Mouse (Mus musculus) WW6 (cell line): ENCODE results near the gene Tmem202.

Experiments used
- DNase-seq: peaks from one replicate; pipeline ENCODE4 v3.0.0-alpha.2; 2013; ENCODE audit warnings: low read depth, low spot score

Tmem202 gene

GRCm38 (mm10) chr9:59539441-59540137 is at the start of gene Tmem202, which contains the start of gene Hexa:
Tmem202 (minus strand) TSS chr9:59539847.
Hexa (plus strand) TSS chr9:59539540.
- DNase-seq, result peak; percentile 70

GRCm38 (mm10) chr9:59588710-59589671 is 49.3 kb upstream of the Tmem202 start:
- no peak for DNase-seq

GRCm38 (mm10) chr9:59588252-59588651 is 48.6 kb upstream of the Tmem202 start:
- no peak for DNase-seq

- DNase-seq, result peak; percentile 65
These were observed 45.2 kb upstream of the Tmem202 start for GRCm38 (mm10) chr9:59584871-59585308.

DNA sequence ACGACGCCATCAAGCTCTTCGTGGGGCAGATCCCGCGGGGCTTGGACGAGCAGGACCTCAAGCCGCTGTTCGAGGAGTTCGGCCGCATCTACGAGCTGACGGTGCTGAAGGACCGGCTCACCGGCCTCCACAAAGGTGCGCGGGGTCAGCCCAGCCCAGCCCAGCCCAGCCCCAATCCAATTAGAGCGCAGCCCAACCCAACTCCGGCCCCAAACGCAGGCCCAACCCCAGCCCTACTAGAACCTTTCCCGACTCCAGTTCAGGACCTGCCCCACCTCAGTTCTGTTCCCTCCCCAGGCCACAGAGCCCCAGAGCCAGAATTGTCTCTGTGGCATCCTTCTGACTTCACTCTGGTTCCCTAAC is 38.8 kb upstream of the Tmem202 start:
- no peak for DNase-seq

DNA sequence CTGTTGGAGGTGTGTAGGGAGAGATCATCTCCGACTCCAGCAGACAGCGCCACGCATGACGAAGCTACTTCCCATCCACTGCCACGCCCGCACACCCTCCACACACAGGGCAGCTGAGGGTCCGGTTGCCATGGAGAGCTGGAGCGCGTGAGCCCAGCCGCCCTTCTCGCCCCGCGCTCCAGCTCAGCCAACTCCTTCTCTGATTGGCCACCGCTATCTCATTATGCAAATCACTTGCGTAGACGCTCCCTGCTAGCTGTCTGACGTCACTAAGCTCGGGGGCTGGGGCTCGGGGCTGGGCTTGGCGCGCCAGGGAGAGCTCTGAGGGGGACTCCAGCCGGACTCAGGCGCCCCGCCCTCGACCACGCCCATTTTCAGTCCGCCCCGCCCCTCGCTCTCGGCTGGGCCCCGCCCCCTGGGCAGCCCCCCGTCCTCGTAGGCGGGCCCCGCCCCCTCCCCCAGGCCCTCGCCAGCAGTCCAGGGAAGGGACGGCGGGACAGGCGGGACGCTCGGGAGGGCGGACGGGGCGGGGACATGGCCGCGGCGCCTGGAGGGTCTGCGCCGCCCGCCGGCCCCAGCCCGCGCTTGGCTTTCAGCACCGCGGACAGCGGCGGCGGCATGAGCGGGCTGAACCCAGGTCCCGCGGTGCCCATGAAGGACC is 38.3 kb upstream of the Tmem202 start, which contains the start of gene Celf6:
Gene Celf6, plus strand, starts transcription at position 74 of the 661 bp plus-strand sequence.
- peak; percentile 91 for DNase-seq

DNA sequence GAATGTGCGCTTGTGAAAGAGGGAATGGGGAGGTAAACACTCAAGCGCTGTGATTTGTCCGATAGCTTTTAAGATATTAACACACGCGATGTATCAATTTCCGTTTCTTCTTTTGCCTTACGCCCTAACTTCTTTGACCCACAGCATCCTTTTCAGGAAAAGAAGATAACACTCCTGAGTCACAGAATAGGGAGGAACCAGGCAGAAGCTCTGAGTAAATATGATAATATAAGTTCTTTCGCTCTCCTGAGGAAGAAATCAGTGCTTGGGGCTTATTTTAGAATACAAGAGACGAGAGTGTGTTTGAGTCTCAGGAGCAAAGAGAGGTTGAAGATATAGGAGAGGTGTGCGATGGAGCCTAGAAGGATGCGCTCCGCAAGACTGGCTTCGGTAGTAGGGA is 37.8 kb upstream of the Tmem202 start:
- DNase-seq, result no peak

DNA sequence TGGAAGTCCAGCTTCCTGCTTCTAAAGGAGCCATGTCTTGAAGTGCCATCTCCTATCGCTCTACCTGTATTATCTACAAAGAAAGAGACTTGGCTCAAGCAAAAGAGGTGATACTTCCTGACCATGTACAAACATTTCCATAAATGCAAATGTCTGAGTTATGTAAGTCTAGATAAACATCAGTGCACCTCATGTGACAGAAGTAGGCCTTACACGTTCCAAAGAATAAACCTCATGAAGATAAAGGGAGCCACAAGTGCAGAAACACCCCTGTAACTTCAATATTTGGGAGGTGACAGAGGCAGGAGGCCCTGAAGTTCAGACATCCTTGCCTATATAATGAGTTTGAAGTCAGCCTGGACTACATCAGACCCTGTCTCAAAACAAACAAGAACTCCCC is 32.2 kb upstream of the Tmem202 start:
- DNase-seq, result no peak

GRCm38 (mm10) chr9:59567111-59567510 is 27.5 kb upstream of the Tmem202 start:
- peak; percentile 48 for DNase-seq

GRCm38 (mm10) chr9:59565600-59565999 is 26.0 kb upstream of the Tmem202 start:
- DNase-seq, result peak; percentile 70

DNA sequence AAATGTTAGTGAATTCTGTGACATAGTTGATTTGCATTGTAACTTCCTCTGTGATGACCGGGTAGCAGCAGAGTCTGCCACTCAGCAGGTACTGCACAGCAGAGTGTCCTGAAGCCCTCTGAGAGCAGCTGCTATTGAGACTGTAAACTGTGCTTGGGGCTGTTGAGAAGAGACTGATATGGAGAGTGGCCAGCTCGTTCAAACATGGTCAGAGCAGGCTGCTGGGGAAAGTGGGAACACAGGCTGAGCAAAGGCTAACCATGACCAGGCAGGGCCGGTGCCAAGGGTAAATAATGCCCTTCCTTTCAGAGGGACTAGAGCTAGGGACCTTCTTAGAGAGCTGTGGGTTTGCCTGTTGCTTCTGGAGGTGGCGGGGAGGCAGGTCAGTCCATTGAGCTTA is 14.1 kb upstream of the Tmem202 start:
- DNase-seq, result no peak

GRCm38 (mm10) chr9:59552610-59553009 is 13.0 kb upstream of the Tmem202 start:
- DNase-seq, result no peak

DNA sequence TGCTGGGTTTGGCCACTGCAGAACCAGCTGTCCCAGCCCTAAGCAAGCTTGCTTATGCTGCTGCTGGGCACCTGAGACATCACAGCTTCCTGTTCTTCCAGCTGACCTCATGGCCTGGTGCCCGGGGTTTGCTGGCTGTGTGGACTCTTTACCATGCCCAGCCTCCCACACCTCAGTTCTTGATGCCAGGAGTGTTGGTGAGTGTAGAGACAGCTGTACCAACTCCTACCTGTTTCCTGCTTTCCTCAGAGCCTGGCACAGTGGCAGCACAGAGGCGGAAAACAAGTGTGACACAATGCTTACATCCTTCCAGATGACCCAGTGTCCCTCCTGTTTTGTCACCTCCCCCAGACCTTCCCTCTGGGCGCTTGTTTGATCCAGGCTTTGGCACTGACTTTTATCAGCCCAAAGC is 12.0 kb upstream of the Tmem202 start:
- no peak for DNase-seq

GRCm38 (mm10) chr9:59551017-59551416 is 11.4 kb upstream of the Tmem202 start:
- DNase-seq, result no peak

DNA sequence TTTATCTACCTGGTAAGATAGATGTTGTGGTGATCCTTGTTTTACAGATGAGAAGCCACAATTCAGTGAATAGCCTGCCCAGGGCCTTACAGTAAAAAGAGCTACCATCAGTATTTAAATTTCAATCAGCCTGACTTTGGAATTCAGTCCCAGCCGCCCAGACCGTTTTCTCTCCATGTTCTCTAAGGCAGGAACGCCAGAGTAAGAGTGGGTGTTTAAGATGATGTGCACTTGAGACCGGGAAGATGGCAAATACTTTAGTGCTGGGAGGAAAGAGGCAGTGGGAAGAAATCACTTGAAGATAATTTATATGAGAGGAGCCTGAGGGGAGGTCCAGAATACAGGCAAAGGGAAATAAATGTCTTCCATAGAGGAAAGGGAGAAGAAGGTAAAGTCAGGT is 10.4 kb upstream of the Tmem202 start:
- DNase-seq, result no peak

DNA sequence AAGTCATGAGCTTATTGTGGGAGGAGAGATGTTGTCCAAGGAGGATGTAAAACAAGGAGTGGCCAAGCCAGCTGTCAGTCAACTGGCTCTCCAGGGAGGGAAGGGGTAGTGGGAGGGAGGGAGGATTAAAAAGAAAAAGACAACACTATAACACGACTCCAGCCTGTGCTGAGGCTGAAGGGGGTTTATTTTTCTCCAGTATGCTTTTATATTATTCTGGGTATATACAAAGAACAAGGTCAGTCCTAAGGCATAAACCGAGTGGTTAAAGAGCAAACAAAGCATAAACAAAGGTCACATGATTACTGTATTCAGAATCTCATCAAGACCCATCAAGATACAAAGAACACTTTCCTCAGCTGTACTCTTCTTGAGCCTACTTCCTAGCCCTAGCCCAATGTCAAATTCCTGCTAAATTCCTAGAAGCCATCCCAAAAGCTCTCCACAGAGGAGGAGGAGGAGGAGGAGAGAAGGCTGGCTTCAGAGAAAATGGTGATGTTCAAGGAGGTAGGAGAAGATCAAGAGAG is 9.4 kb upstream of the Tmem202 start:
- DNase-seq, result no peak

DNA sequence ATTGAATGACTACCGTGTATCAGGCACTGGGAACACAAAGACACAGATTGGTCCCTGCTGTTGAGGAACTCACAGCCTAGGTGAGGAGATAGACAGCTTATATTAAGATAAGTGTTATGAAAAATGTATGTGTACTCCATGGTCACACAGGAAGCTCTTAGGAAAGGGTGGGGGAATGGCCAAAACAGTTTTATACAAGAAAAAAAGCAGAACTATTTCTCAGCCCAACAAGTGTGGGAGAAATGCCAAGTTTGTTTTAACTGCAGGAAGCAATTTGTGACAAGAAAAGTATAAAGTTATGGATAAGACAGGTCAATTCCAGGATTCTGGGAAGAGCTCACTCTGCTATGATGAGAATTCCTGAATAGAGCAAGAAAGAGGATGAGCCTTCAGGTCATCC is 8.2 kb upstream of the Tmem202 start:
- DNase-seq, result no peak

- no peak for DNase-seq
These were observed 5.1 kb upstream of the Tmem202 start for GRCm38 (mm10) chr9:59544739-59545138.

- DNase-seq, result no peak
These were observed 3.2 kb upstream of the Tmem202 start for GRCm38 (mm10) chr9:59542766-59543324.

DNA sequence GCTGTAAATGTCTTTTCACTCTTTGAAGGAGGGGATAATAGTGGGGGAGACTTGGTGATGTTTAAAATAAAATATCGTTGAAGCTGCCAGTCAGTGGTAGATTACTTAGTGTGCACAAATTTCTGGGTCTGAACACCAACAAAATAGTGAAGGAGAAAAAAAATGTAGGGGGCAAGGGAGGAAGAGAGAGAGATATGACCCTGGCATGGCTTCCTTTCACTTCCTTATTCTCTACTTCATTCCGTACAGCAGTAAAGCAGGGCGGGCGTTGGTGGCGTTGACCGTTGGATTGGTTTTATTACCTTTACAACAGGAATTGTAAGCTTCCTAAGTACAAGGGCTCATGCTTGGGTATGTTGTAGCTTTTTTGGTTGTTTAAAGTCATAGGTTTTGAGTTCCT is 2.0 kb upstream of the Tmem202 start:
- DNase-seq, result no peak

DNA sequence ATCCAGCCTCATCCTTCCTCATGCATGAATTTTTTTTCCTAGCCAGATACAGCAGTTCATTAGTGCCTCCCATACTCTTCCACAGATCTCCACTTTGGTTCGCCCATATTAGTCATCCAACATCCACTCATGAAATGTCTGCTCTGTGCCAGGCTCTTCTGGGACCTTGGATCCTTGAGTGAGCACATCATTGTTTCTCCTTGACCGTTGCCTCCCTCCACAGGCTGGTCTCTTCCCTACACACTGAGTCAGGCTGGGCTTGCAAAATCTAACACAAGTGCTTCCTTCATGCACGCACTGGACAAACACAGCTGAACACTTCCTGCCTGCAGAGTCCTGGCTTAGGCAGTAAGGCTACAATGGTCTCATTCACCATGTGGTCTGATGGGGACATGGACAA is 2.0 kb downstream of the Tmem202 start:
- no peak for DNase-seq
